Mouse (Mus musculus) midbrain, postnatal 0 days (tissue): ENCODE measurements around the gene Tiam1. TPM values are rescaled to one million over a fixed set of nuclear protein-coding genes. Genes with fewer than 3 reads are reported as not detected.

Experiments
- ATAC-seq: fragments of 200-750 bp; cut with Nextera tagmentation; 2 replicates; pipeline ENCODE4 v1.8.0; 2017; ENCODE audit warnings: moderate number of reproducible peaks, mild to moderate bottlenecking, moderate TSS enrichment, moderate library complexity; ENCODE audit not compliant: low FRiP score
- DNase-seq: peaks from one replicate; pipeline ENCODE4 v3.0.0-alpha.2; 2015; ENCODE audit warnings: low spot score
- H3K27ac ChIP-seq: fragments of 300-500 bp; sonication (generic); 2 replicates; pipeline ENCODE4 v1.5.1; 2014; ENCODE audit warnings: low read depth, mild to moderate bottlenecking, low read length, mixed read lengths
- H3K27me3 ChIP-seq: fragments of 300-500 bp; sonication (generic); 2 replicates; pipeline ENCODE4 v1.6.1; 2014; ENCODE audit warnings: low read length, control low read depth, mixed read lengths; ENCODE audit not compliant: insufficient read depth
- H3K36me3 ChIP-seq: fragments of 300-500 bp; sonication (generic); 2 replicates; pipeline ENCODE4 v1.6.1; 2014; ENCODE audit warnings: low read length, control low read depth, mixed read lengths; ENCODE audit not compliant: insufficient read depth
- H3K4me1 ChIP-seq: fragments of 300-500 bp; sonication (generic); 2 replicates; pipeline ENCODE4 v1.6.1; 2014; ENCODE audit warnings: mild to moderate bottlenecking, control low read depth, antibody characterized with exemption, low read length, mixed read lengths; ENCODE audit not compliant: insufficient read depth
- H3K4me2 ChIP-seq: fragments of 300-500 bp; sonication (generic); 2 replicates; pipeline ENCODE4 v1.6.1; 2014; ENCODE audit warnings: low read depth, mild to moderate bottlenecking, low read length, mixed read lengths; ENCODE audit not compliant: poor library complexity, severe bottlenecking
- H3K4me3 ChIP-seq: fragments of 300-500 bp; sonication (generic); 2 replicates; pipeline ENCODE4 v1.5.1; 2014; ENCODE audit warnings: low read depth, mild to moderate bottlenecking, low read length, moderate library complexity
- H3K9ac ChIP-seq: fragments of 300-500 bp; sonication (generic); replicated peaks from 2 replicates; pipeline ENCODE4 v1.6.1; 2014; ENCODE audit warnings: mild to moderate bottlenecking, low read length, moderate library complexity, mixed read lengths; ENCODE audit not compliant: poor library complexity, severe bottlenecking
- H3K9me3 ChIP-seq: fragments of 300-500 bp; sonication (generic); 2 replicates; pipeline ENCODE4 v1.6.1; 2016; ENCODE audit warnings: low read length, control low read depth
- CTCF ChIP-seq: IDR thresholded peaks from 2 replicates; pipeline ENCODE4 v1.5.1; 2016; ENCODE audit warnings: antibody characterized with exemption, mild to moderate bottlenecking
- WGBS: fragments of 180-500 bp; shearing (Covaris S2); extraction: QIAGEN DNeasy Blood & Tissue Kit; methylation state at CpG from one replicate; pipeline ENCODE4 v1.1.7; 2014; 5-methylcytosine and 5-hydroxymethylcytosine counted together
- polyA plus RNA-seq: library from polyadenylated mRNA; unstranded; fragments of >200 nt; fragmentation: Nextera tagmentation; extraction: Ambion mirVana; gene quantifications from 2 replicates; pipeline ENCODE4 v1.2.1, GENCODE M21; 2015
- total RNA-seq: library from RNA; depleted of rRNA; stranded (reverse); fragments of >200 nt; gene quantifications from 2 replicates; pipeline ENCODE4 v1.2.3, GENCODE M21; 2014

Gene Tiam1
- total and polyA plus RNA-seq, 2 experiments from 2014 or later: 17.6 to 26.9 TPM

DNA sequence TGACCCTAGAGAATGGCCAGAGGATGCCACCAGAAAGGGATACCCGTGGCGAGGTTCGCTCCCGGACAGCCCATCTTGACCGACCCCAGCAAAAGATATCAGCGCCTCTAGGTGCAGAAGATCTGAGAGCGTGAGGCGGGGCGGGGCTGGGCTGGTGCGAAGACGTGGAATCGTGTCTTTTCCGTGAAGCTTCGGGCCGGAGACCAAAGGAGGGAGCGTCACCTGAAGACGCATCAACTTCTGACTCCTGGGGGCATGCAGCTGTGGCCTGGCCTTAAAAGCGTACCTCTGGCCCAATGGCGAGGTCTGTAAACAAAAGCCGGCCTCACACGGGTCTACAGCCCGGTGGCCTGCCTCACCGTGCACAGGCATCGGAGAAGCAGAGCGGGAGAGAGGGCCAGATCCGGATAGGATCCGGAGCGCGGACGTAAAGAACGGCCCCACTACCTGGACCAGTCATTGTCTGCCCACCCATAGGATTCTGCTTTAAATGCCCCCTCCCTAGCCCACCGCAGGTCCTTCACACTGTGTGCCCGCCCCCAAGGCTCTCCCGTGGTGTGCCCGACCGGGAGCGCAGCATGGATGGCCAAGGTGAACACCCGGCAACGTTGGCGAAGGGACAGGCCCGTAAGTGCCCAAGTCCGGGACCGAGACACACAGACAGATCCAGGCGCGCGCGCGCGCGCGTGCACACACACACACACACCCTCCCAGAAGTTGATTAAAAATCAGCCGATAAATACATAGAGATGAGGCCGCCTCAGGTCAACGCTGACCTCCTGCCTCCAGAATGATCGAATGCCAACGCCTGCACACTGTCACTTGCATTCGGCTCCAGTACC is 774 bp downstream of the Tiam1 start:
- H3K9ac ChIP-seq: peak overlapping the region; percentile 77
- DNase-seq (peak; percentile 79), ATAC-seq (peak; percentile 29)
- peak overlapping the region; percentile 70 for H3K4me3 ChIP-seq
- no peak for TF ChIP-seq CTCF
- peak overlapping the region; percentile 91 for H3K27ac ChIP-seq
- no peaks in the 10 kb centered on the region; the same call in 1 of the 2 replicates for H3K4me1 ChIP-seq
- WGBS: under 1% methylated on average over 57 of the region's 57 CpGs
- H3K36me3 ChIP-seq: no peaks in the 10 kb centered on the region
- no peaks in the 10 kb centered on the region for H3K27me3 ChIP-seq
- peak overlapping the region; percentile 58 for H3K4me2 ChIP-seq
- H3K9me3 ChIP-seq: no peaks in the 10 kb centered on the region

DNA sequence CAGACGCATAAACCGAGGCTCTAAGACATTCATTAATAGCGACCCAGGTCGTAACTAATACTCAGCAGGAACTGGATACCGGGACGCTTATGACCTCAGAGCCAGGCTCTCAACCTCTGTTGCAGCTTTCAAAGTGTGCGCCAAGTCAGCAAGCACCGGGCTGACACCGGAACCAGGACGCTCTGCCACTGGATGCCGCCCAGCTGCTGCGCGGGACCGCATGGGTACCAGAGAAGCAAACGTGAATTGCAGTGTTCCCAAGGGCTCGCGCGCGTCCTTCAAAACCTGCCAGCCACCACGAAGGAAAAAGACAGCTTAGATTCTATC is 1.4 kb downstream of the Tiam1 start:
- WGBS: 1% methylated on average over 20 of the region's 20 CpGs
- H3K4me1 ChIP-seq: no peaks in the 10 kb centered on the region; the same call in 1 of the 2 replicates
- ATAC-seq (no peak), DNase-seq (no peak)
- no peaks in the 10 kb centered on the region for H3K9me3 ChIP-seq
- H3K4me3 ChIP-seq: peak overlapping the region; percentile 70
- no peaks in the 10 kb centered on the region for H3K27me3 ChIP-seq
- H3K36me3 ChIP-seq: no peaks in the 10 kb centered on the region
- no peak for TF ChIP-seq CTCF
- peak overlapping the region; percentile 58 for H3K4me2 ChIP-seq
- H3K9ac ChIP-seq: peak overlapping the region; percentile 77
- peak overlapping the region; percentile 91 for H3K27ac ChIP-seq

DNA sequence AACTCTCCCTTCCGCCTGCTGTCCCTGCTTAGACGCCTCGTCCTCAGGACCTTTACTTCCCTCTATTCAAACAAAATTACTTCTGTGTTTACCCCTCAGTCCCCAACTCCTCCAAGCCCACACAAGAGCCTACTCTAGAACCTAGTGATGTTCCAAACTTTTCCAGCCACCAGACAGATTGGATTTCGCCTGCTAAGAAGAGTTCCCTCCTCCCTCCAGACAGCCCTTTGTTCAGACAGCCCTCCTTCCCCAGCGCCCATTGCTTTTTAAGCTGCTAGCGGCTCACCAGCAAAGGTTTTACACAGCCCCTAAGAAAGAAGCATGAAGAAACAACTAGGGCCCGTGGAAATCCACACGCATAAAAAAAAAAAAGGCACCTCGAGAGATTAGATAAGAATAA is 2.0 kb downstream of the Tiam1 start:
- WGBS: 19% methylated on average over 9 of the region's 9 CpGs
- H3K27me3 ChIP-seq: no peaks in the 10 kb centered on the region
- ATAC-seq: no peak
- H3K4me1 ChIP-seq: no peaks in the 10 kb centered on the region; the same call in 1 of the 2 replicates
- H3K27ac ChIP-seq: no peak overlapping the region
- TF ChIP-seq CTCF: no peak
- H3K36me3 ChIP-seq: no peaks in the 10 kb centered on the region
- H3K4me2 ChIP-seq: peak overlapping the region; percentile 58
- H3K4me3 ChIP-seq: peak overlapping the region; percentile 70
- H3K9me3 ChIP-seq: no peaks in the 10 kb centered on the region
- no peak for DNase-seq
- H3K9ac ChIP-seq: peak overlapping the region; percentile 77; the same call in 1 of the 2 replicates

DNA sequence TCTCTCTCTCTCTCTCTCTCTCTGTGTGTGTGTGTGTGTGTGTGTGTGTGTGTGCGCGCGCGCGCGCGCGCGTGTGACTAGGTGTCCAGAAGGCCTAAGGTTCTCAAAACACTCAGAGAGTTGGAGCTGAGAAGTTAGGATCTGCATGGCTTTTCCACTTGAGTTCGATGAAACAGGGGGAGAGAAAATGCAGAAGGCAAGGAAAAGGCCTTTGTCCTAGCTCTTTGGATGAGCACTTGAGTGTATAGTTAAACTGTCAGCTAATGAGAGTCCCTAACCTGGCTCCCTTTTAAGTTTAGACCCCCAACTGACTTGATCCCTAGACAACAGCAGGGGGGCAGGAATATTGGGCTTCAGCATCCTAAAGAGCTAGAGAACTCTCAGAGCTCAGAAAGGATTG is 3.0 kb downstream of the Tiam1 start:
- 85% methylated on average over 10 of the region's 10 CpGs for WGBS
- H3K9ac ChIP-seq: no peak overlapping the region
- H3K27me3 ChIP-seq: no peaks in the 10 kb centered on the region
- no peaks in the 10 kb centered on the region; the same call in 1 of the 2 replicates for H3K4me1 ChIP-seq
- H3K4me2 ChIP-seq: no peak overlapping the region
- ATAC-seq: no peak
- H3K36me3 ChIP-seq: no peaks in the 10 kb centered on the region
- H3K4me3 ChIP-seq: no peak overlapping the region
- no peaks in the 10 kb centered on the region for H3K9me3 ChIP-seq
- TF ChIP-seq CTCF: no peak
- DNase-seq: no peak
- H3K27ac ChIP-seq: no peak overlapping the region

DNA sequence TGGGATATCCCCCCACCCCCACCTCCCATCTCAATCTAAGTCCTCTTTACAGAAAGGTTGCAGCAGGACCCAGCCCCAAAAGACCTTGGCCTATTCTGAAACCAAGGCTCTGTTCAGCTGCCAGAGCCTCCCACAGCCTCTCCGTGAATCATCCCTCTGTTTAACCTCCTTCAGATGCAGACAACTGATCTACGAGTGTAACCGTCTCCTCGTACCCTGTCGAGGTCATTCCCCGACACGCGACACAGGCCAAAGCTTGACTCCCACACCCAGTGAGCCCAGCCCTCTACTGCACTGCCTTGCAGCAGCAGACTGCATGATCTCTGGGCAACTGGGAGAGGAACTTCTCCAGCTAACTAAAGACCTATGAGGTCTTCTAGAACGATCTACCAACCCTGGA is 3.9 kb downstream of the Tiam1 start:
- H3K9ac ChIP-seq: no peak overlapping the region
- no peak overlapping the region for H3K4me3 ChIP-seq
- ATAC-seq (no peak), DNase-seq (no peak)
- H3K36me3 ChIP-seq: no peaks in the 10 kb centered on the region
- 67% methylated on average over 9 of the region's 9 CpGs for WGBS
- H3K9me3 ChIP-seq: no peaks in the 10 kb centered on the region
- no peaks in the 10 kb centered on the region for H3K27me3 ChIP-seq
- no peak for TF ChIP-seq CTCF
- H3K27ac ChIP-seq: no peak overlapping the region
- H3K4me1 ChIP-seq: no peaks in the 10 kb centered on the region; the same call in 1 of the 2 replicates
- H3K4me2 ChIP-seq: no peak overlapping the region

DNA sequence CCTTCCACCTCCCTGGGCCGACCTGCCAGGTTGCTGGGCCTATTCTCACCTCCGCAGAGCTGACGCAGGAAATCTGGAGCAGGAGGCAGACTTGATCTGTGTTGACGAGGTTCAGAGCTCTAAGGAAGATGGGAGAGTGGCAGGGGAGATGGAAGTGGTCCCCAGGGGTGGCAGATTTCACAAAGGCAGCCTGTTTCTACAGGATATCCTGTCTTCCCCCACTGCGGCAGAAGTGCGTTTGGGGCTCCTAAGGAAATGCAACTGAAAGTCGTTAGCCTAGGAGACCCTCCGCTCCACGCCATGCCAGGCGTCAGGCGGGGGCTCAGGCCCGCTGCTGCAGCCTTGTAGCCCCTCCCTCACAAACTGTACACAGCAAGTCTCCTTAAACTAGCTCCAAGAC is 5.4 kb downstream of the Tiam1 start:
- no peak overlapping the region for H3K9ac ChIP-seq
- H3K27ac ChIP-seq: no peak overlapping the region
- H3K9me3 ChIP-seq: no peaks in the 10 kb centered on the region
- H3K36me3 ChIP-seq: no peaks in the 10 kb centered on the region
- H3K4me2 ChIP-seq: no peak overlapping the region
- 81% methylated on average over 12 of the region's 12 CpGs for WGBS
- H3K27me3 ChIP-seq: no peaks in the 10 kb centered on the region
- H3K4me3 ChIP-seq: no peak overlapping the region
- TF ChIP-seq CTCF: no peak
- DNase-seq: no peak
- ATAC-seq: no peak
- H3K4me1 ChIP-seq: no peaks in the 10 kb centered on the region; the same call in 1 of the 2 replicates
